Mouse (Mus musculus): Measurements from ENCODE around the gene Amotl2. TPM values are rescaled to one million over a fixed set of nuclear protein-coding genes. Genes with fewer than 3 reads are reported as not detected.

Amotl2 gene
- polyA plus RNA-seq, 1 experiment from 2014 or later: 6.5 TPM

GRCm38 (mm10) chr9:102721406-102721978 lies 5.0 kb downstream of the Amotl2 start:
- no peak for ATAC-seq
- peak overlapping the region; percentile 4; the same call in 1 of the 2 replicates for H3K9ac ChIP-seq (replicated peaks)
- no peak overlapping the region for H3K4me3 ChIP-seq (ENCODE audit: low read depth, low read length)
- H3K27ac ChIP-seq (ENCODE audit: low read depth): peak overlapping the region; percentile 51
- WGBS (ENCODE audit: insufficient replicate concordance): 40% methylated on average over 3 of the region's 3 CpGs
- peak; percentile 46 for DNase-seq
- peaks cover 12% of the 10 kb centered on the region; the same call in 1 of the 2 replicates for H3K27me3 ChIP-seq (ENCODE audit: insufficient read depth, low read length)
- H3K9me3 ChIP-seq (ENCODE audit: low read length): no peaks in the 10 kb centered on the region
- H3K4me1 ChIP-seq (ENCODE audit: insufficient read depth): peaks cover 66% of the 10 kb centered on the region
- H3K36me3 ChIP-seq (replicated peaks; ENCODE audit: insufficient read depth, low read length): peaks cover 34% of the 10 kb centered on the region
- TF ChIP-seq EP300 (IDR thresholded peaks at IDR 0.05; ENCODE audit: low read depth): no peak
- no peak for TF ChIP-seq CTCF (IDR thresholded peaks at IDR 0.05; ENCODE audit: low read depth)
- H3K4me2 ChIP-seq (ENCODE audit: low read depth, low read length): peak overlapping the region; percentile 81

- DNase-seq (no peak), ATAC-seq (no peak)
- peaks cover 69% of the 10 kb centered on the region for H3K4me1 ChIP-seq (ENCODE audit: insufficient read depth)
- H3K27me3 ChIP-seq (ENCODE audit: insufficient read depth, low read length): peaks cover 12% of the 10 kb centered on the region; the same call in 1 of the 2 replicates
- peaks cover 39% of the 10 kb centered on the region for H3K36me3 ChIP-seq (replicated peaks; ENCODE audit: insufficient read depth, low read length)
- TF ChIP-seq EP300 (IDR thresholded peaks at IDR 0.05; ENCODE audit: low read depth) (peak; percentile 40; the same call in 1 of the 2 replicates), CTCF (IDR thresholded peaks at IDR 0.05; ENCODE audit: low read depth) (no peak)
- H3K4me3 ChIP-seq (ENCODE audit: low read depth, low read length): no peak overlapping the region
- peak overlapping the region; percentile 81 for H3K4me2 ChIP-seq (ENCODE audit: low read depth, low read length)
- WGBS (ENCODE audit: insufficient replicate concordance): 58% methylated on average over 9 of the region's 9 CpGs
- 0 out of 2 replicates have a peak overlapping the region, but pooled peaks have one; percentile 4 for H3K9ac ChIP-seq (replicated peaks)
- H3K27ac ChIP-seq (ENCODE audit: low read depth): peak overlapping the region; percentile 51
- no peaks in the 10 kb centered on the region for H3K9me3 ChIP-seq (ENCODE audit: low read length)
These were observed 5.6 kb downstream of the Amotl2 start for GRCm38 (mm10) chr9:102722071-102722561.

- WGBS (ENCODE audit: insufficient replicate concordance): 50% methylated on average over 4 of the region's 4 CpGs
- H3K4me3 ChIP-seq (ENCODE audit: low read depth, low read length): no peak overlapping the region
- no peak overlapping the region for H3K9ac ChIP-seq (replicated peaks)
- no peak for ATAC-seq
- no peaks in the 10 kb centered on the region for H3K9me3 ChIP-seq (ENCODE audit: low read length)
- peaks cover 42% of the 10 kb centered on the region for H3K36me3 ChIP-seq (replicated peaks; ENCODE audit: insufficient read depth, low read length)
- H3K4me1 ChIP-seq (ENCODE audit: insufficient read depth): peaks cover 75% of the 10 kb centered on the region
- H3K27me3 ChIP-seq (ENCODE audit: insufficient read depth, low read length): 0 out of 2 replicates have a peak, but pooled peaks cover 6% of the 10 kb centered on the region
- H3K4me2 ChIP-seq (ENCODE audit: low read depth, low read length): no peak overlapping the region
- no peak for DNase-seq
- peak overlapping the region; percentile 51 for H3K27ac ChIP-seq (ENCODE audit: low read depth)
- TF ChIP-seq EP300 (IDR thresholded peaks at IDR 0.05; ENCODE audit: low read depth) (no peak), CTCF (IDR thresholded peaks at IDR 0.05; ENCODE audit: low read depth) (no peak)
These were observed 6.3 kb downstream of the Amotl2 start for GRCm38 (mm10) chr9:102722750-102723149.

- H3K9ac ChIP-seq (replicated peaks): no peak overlapping the region
- peak overlapping the region; percentile 22; the same call in 1 of the 2 replicates for H3K27ac ChIP-seq (ENCODE audit: low read depth)
- DNase-seq (no peak), ATAC-seq (no peak)
- H3K27me3 ChIP-seq (ENCODE audit: insufficient read depth, low read length): 0 out of 2 replicates have a peak, but pooled peaks cover 2% of the 10 kb centered on the region
- no peak overlapping the region for H3K4me2 ChIP-seq (ENCODE audit: low read depth, low read length)
- H3K36me3 ChIP-seq (replicated peaks; ENCODE audit: insufficient read depth, low read length): peaks cover 45% of the 10 kb centered on the region
- H3K4me3 ChIP-seq (ENCODE audit: low read depth, low read length): no peak overlapping the region
- WGBS (ENCODE audit: insufficient replicate concordance): 84% methylated on average over 12 of the region's 12 CpGs
- H3K4me1 ChIP-seq (ENCODE audit: insufficient read depth): peaks cover 75% of the 10 kb centered on the region
- H3K9me3 ChIP-seq (ENCODE audit: low read length): no peaks in the 10 kb centered on the region
- TF ChIP-seq EP300 (IDR thresholded peaks at IDR 0.05; ENCODE audit: low read depth) (no peak), CTCF (IDR thresholded peaks at IDR 0.05; ENCODE audit: low read depth) (0 out of 2 replicates have a peak, but pooled peaks have one; percentile 13)
These were observed 6.8 kb downstream of the Amotl2 start for GRCm38 (mm10) chr9:102723241-102723709.

- Histone ChIP-seq H3K9ac (replicated peaks) (no peak overlapping the region), H3K36me3 (replicated peaks; ENCODE audit: insufficient read depth, low read length) (peaks cover 51% of the 10 kb centered on the region), H3K4me3 (ENCODE audit: low read depth, low read length) (no peak overlapping the region), H3K9me3 (ENCODE audit: low read length) (no peaks in the 10 kb centered on the region), H3K27ac (ENCODE audit: low read depth) (peak overlapping the region; percentile 94), H3K4me1 (ENCODE audit: insufficient read depth) (peaks cover 76% of the 10 kb centered on the region), H3K27me3 (ENCODE audit: insufficient read depth, low read length) (no peaks in the 10 kb centered on the region), H3K4me2 (ENCODE audit: low read depth, low read length) (no peak overlapping the region)
- peak; percentile 40 for ATAC-seq
- 31% methylated on average over 4 of the region's 4 CpGs for WGBS (ENCODE audit: insufficient replicate concordance)
- peak; percentile 68 for DNase-seq
- no peak for TF ChIP-seq CTCF (IDR thresholded peaks at IDR 0.05; ENCODE audit: low read depth)
- TF ChIP-seq EP300 (IDR thresholded peaks at IDR 0.05; ENCODE audit: low read depth): no peak
These were observed 7.6 kb downstream of the Amotl2 start for GRCm38 (mm10) chr9:102723990-102724461.

- Histone ChIP-seq H3K4me3 (ENCODE audit: low read depth, low read length) (no peak overlapping the region), H3K4me2 (ENCODE audit: low read depth, low read length) (no peak overlapping the region), H3K27ac (ENCODE audit: low read depth) (peak overlapping the region; percentile 94), H3K4me1 (ENCODE audit: insufficient read depth) (peaks cover 72% of the 10 kb centered on the region), H3K9me3 (ENCODE audit: low read length) (no peaks in the 10 kb centered on the region), H3K27me3 (ENCODE audit: insufficient read depth, low read length) (no peaks in the 10 kb centered on the region), H3K9ac (replicated peaks) (no peak overlapping the region), H3K36me3 (replicated peaks; ENCODE audit: insufficient read depth, low read length) (peaks cover 60% of the 10 kb centered on the region)
- no peak for ATAC-seq
- no peak for DNase-seq
- TF ChIP-seq CTCF (IDR thresholded peaks at IDR 0.05; ENCODE audit: low read depth) (no peak), EP300 (IDR thresholded peaks at IDR 0.05; ENCODE audit: low read depth) (no peak)
- 73% methylated on average over 7 of the region's 7 CpGs for WGBS (ENCODE audit: insufficient replicate concordance)
These were observed 8.5 kb downstream of the Amotl2 start for GRCm38 (mm10) chr9:102724942-102725341.

All from liver, postnatal 0 days (tissue).